Mouse (Mus musculus): ENCODE measurements around the gene Cyp4v3. TPM values are rescaled to one million over a fixed set of nuclear protein-coding genes. Genes with fewer than 3 reads are reported as not detected.

The Cyp4v3 gene
- total RNA-seq, 2 experiments from 2014 or later, result 0.73 to 1.0 TPM

GRCm38 (mm10) chr8:45324151-45324550 is 8.9 kb downstream of the Cyp4v3 start:
- no peak for DNase-seq
- intact Hi-C loops (cut with DNase I; ENCODE audit: low total_unique reads), result no loop called here

DNA sequence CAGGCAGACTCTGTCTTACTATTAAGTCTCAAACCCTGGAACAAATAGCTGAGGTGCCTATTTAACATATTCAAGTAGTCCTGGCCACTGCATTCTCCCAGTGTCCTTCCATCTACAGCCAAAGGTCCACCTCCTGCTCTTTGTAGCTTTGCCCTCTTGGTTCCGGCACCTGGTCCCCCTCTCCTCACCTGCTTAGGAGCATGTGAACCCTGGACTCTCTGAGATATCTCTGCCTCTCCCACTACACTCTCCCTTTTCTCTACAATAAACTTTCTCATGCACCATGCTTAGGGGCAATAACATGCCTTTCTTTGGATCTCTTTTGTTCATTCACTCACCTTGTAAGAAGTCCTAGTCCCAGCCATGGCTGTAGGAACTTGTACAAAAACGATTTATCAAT is 11.7 kb downstream of the Cyp4v3 start:
- DNase-seq, result no peak
- intact Hi-C loops (cut with DNase I; ENCODE audit: low total_unique reads), result no loop called here

DNA sequence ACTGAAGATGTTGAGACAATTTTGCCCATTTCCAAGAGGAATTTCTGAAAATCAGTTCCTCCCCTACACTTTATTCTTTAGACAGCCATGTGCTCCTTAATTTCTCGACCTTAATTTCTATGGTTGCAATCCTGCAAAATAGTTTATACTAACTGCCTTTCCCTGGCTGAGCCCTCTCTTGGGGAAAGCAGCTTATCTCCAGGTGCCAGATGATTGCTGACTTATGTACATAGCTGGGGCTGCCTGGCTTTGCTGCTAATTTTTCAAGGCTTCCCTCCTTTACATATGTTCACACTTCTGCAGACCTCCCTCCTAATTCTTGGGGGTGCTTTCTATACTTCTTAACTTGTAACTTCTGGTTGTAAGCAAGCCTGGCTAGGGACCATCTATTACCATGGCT is 12.1 kb downstream of the Cyp4v3 start:
- intact Hi-C loops (cut with DNase I; ENCODE audit: low total_unique reads), result no loop called here
- DNase-seq, result no peak

DNA sequence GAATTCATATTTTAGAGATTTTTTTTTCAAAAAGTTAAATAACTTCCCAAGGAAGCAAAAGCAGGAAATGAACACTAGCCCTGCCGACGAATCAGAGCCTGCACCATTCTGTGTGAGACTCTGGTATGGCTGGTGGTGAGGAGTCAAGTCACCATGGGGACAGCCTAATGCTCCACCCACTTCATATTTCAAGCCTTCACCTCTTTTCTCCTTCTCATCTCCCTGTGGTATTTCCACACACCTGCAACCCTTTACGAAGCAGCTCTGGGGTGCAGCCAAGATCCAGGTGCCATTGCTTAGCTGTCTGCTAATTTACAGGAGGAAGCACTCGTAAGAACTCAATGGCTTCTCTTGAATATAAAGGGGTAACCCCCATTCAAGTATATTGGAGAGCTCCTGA is 22.0 kb downstream of the Cyp4v3 start:
- no peak for DNase-seq

GRCm38 (mm10) chr8:45308366-45308765 is 24.6 kb downstream of the Cyp4v3 start, which contains the start of gene Gm45753:
TSS of gene Gm45753 (minus strand) at chr8:45308466.
- intact Hi-C loops (cut with DNase I; ENCODE audit: low total_unique reads), result no loop called here
- no peak for DNase-seq

More for the DNA sequence above, 22.0 kb downstream of the Cyp4v3 start:
- intact Hi-C loops (cut with DNase I; ENCODE audit: low total_unique reads), result no loop called here

DNA sequence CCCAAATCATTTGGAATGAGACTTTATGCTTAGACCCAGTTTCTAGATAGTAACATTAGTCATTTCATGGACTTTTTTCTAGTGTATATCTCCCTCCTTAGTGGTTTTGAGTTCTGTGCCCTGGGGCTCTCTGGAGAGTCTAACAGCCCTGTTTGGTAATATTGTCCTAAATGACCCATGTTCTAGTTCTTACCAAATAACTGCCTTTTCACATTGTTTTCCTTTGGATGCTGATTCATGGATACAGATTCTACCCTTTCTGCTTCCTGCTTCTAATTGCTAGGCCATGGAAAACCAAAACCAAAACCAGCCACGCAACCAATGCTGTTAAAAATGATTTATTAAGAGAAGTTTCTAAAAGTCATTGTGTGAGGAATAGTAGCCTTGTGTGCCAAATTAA is 27.5 kb downstream of the Cyp4v3 start:
- intact Hi-C loops (cut with DNase I; ENCODE audit: low total_unique reads), result no loop called here
- no peak for DNase-seq

- no peak for DNase-seq
- intact Hi-C loops (cut with DNase I; ENCODE audit: low total_unique reads), result no loop called here
Measured at GRCm38 (mm10) chr8:45304354-45304753, 28.7 kb downstream of the Cyp4v3 start.

- intact Hi-C loops (cut with DNase I; ENCODE audit: low total_unique reads), result no loop called here
- DNase-seq, result no peak
Measured at GRCm38 (mm10) chr8:45302390-45302789, 30.6 kb downstream of the Cyp4v3 start.

GRCm38 (mm10) chr8:45295276-45295675 is 37.7 kb downstream of the Cyp4v3 start:
- intact Hi-C loops (cut with DNase I; ENCODE audit: low total_unique reads), result no loop called here
- DNase-seq, result no peak

DNA sequence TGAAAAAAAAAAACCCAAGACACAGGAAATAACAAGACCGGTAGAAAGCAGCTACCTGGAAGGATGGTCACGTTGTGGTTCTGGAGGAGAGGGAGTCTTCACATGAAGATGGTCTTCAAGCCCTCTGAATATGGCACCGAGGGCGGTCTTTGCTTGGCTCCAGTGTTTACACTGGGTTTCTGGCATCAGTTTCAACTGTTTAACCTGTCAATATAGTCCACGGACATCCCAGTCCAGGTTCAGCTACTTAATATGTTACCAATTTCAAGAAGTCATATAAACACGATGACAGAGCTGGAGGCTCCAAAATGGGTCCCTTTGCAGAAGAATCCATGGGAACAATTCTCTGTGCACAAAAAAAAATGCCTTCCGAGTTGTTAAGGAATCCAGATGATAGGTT is 38.3 kb downstream of the Cyp4v3 start, which contains the start of gene Klkb1:
Gene Klkb1, minus strand, starts transcription at position 173 of the 400 bp plus-strand sequence.
- DNase-seq, result no peak
- intact Hi-C loops (cut with DNase I; ENCODE audit: low total_unique reads), result no loop called here

GRCm38 (mm10) chr8:45291790-45292189 is 41.2 kb downstream of the Cyp4v3 start:
- intact Hi-C loops (cut with DNase I; ENCODE audit: low total_unique reads), result no loop called here
- DNase-seq, result no peak

GRCm38 (mm10) chr8:45281630-45282029 is 51.4 kb downstream of the Cyp4v3 start:
- intact Hi-C loops (cut with DNase I; ENCODE audit: low total_unique reads), result no loop called here
- DNase-seq, result no peak

DNA sequence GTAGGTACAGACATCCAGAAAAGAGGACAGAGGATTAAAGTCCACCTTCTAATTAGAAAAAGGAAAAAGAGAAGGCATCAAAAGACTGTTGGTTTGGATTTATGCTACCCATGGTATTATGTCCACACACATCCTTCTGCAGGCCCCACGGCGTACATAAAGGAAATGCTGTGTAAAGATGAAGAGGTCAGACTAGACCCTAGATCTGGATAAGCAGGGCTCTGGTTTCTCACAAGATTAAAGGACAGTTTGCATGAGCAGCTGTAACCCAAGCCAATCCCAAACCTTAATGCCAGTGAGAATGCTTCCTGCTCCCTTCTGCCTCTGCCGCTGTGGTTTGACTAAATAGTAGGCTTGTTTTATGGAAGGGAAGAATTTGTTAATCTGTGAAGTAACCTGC is 55.6 kb downstream of the Cyp4v3 start:
- intact Hi-C loops (cut with DNase I; ENCODE audit: low total_unique reads), result no loop called here
- no peak for DNase-seq

- intact Hi-C loops (cut with DNase I; ENCODE audit: low total_unique reads), result no loop called here
- no peak for DNase-seq
Measured at GRCm38 (mm10) chr8:45274317-45274716, 58.7 kb downstream of the Cyp4v3 start.

DNA sequence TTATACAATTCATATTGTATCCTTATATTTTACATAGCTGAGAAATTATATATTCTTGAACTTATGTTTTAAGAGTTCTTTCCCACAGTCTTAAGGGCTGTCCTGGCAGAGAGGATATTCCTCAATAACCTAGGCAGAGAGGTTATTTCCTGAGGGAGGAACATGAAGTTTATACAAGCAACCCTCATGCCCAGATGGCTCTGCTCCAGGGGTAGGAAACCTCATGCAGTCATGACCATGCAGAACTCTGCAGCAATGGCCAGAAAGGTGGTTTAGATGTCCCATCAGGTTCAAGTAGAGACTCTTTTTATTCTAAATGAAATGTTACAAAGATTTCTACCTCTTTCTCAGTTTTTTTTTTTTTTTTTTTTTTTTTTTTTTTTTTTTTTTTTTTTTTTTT is 64.0 kb downstream of the Cyp4v3 start:
- intact Hi-C loops (cut with DNase I; ENCODE audit: low total_unique reads), result no loop called here

DNA sequence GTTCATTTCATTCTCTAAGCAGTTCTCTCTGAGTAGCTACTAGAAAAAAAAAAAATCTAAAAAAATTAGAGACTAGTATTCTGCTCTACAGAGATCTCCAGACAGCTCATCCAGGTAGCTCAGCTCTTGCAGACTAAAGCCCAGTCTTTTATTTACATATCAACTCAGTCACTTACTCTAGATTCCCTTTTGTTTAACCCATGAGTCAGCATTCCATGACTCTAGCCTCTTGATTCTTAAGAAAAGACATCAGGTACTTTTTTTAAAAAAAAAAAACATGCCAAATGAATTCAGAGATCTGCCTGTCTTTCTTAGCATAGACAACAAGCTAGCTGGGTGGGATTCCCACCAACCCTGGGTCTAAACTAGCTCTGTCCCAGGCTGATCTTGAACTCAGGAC is 64.5 kb downstream of the Cyp4v3 start:
- intact Hi-C loops (cut with DNase I; ENCODE audit: low total_unique reads), result no loop called here
- DNase-seq, result no peak

More for the DNA sequence above, 64.0 kb downstream of the Cyp4v3 start:
- DNase-seq, result no peak

- no peak for DNase-seq
- intact Hi-C loops (cut with DNase I; ENCODE audit: low total_unique reads), result no loop called here
Measured at GRCm38 (mm10) chr8:45267611-45268391, 65.2 kb downstream of the Cyp4v3 start.

DNA sequence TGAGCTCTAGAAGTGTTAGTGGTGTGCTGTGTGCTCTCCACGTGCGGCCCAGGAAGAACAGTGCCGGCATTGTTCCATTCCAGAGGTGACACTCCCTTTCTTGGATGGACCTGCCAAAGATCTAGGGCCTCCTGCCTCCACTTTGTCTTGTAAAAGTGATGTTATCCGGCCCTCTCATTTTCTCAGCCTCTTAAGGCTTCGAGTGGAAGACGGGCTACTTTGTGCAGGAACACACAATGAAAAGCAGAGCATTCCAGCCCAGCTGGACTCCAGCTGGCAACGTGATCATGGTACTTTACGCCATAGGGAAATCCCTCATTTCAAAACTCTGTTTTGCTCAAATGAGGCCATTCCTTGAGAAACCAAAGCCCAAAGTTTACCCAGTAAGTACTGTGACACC is 66.0 kb downstream of the Cyp4v3 start:
- DNase-seq, result no peak
- intact Hi-C loops (cut with DNase I; ENCODE audit: low total_unique reads), result no loop called here

DNA sequence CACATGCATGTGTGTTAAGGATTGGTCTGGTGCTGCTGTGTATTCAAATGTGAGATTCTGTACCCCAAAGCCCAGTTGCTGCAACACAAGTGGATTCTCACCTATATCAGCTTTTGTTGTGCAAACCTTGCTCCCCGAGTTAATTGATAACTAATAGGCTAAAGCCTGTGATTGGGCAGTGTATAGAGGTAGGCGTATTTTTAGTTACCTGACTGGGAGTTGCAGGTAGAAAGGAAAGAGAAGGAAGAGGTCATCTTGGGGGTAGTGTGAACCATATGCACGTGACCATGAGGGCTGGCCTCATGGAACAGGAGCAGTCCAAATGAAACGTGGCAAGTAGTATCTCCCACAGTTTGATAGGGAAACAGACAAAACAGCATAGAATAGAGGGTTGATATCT is 68.1 kb downstream of the Cyp4v3 start:
- no peak for DNase-seq
- intact Hi-C loops (cut with DNase I; ENCODE audit: low total_unique reads), result no loop called here

DNA sequence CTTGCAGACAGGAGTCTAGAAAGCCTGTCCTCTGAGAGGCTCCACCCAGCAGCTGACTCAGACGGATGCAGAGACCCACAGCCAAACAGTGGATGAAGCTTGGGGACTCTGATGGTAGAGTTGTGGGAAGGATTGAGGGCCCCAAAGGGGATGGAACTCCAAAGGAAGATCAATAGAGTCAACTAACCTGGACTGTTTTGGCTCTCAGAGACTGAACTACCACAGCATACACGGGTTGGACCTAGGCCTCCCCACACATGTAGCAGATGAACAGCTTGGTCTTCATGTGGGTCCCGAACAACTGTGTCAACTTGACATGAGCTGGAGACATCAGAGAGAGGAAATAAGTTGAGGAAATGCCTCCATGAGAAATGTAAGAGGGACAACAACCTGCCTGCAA is 70.2 kb downstream of the Cyp4v3 start:
- no peak for DNase-seq
- intact Hi-C loops (cut with DNase I; ENCODE audit: low total_unique reads), result no loop called here

DNA sequence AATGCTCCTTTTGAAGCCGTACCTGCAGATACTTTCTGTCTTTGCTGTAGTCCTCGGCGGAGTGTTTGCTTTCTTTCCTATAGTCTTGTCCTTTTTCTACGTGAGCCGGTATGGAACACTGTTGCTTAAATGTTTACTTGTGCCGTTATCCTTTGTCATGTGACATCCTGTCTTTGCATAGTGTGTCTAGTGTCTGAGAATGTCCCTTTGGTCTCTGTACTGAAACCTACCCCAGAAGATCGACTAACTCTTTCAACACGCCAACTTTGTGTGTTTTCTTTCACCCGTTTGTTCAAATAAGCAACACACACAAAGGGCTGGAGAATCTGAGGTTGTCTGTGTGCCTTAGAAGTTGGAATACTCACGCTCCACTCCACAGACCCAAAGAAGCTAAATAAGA is 71.1 kb downstream of the Cyp4v3 start, which contains the start of gene F11:
Gene F11, minus strand, starts transcription at position 112 of the 400 bp plus-strand sequence.
- intact Hi-C loops (cut with DNase I; ENCODE audit: low total_unique reads), result no loop called here
- no peak for DNase-seq

Measured in gastrocnemius, postnatal 14 days (tissue).